Mouse (Mus musculus) MEL (cell line): ENCODE measurements around the gene Fos. TPM values are rescaled to one million over a fixed set of nuclear protein-coding genes. Genes with fewer than 3 reads are reported as not detected.

Source experiments
- DNase-seq: peaks from one replicate; pipeline ENCODE4 v3.0.0; 2011; ENCODE audit warnings: low read depth, low spot score
- H3K27ac ChIP-seq: 2 replicates; pipeline ENCODE4 v1.5.1; 2012; ENCODE audit warnings: low read depth, mild to moderate bottlenecking, control low read depth, low read length, moderate library complexity; ENCODE audit not compliant: control insufficient read depth
- H3K27me3 ChIP-seq, 2 experiments: fragments of 150-350 bp in 1 of 2; sonication (generic) in 1 of 2; 2 replicates each; pipeline ENCODE4 v1.6.1; 2012; ENCODE audit warnings: low read length in 2 of 2, mild to moderate bottlenecking in 2 of 2, improper control_type of control experiment in 1 of 2, moderate library complexity in 1 of 2; ENCODE audit not compliant: insufficient read depth in 2 of 2, control insufficient read depth in 1 of 2
- H3K36me3 ChIP-seq, 2 experiments: 2 replicates each; pipeline ENCODE4 v1.6.1; 2012 to 2014; ENCODE audit warnings: low read length in 2 of 2, improper control_type of control experiment in 1 of 2, inconsistent platforms in 1 of 2, mild to moderate bottlenecking in 1 of 2; ENCODE audit not compliant: insufficient read depth in 2 of 2, control insufficient read depth in 1 of 2
- H3K4me1 ChIP-seq, 2 experiments: fragments of 150-350 bp in 1 of 2; sonication (generic) in 1 of 2; 2 replicates each; pipeline ENCODE4 v1.6.1; 2012; ENCODE audit warnings: low read length in 2 of 2, improper control_type of control experiment in 1 of 2, mild to moderate bottlenecking in 1 of 2; ENCODE audit not compliant: insufficient read depth in 2 of 2, control insufficient read depth in 1 of 2
- H3K4me3 ChIP-seq, 2 experiments: fragments of 150-350 bp in 1 of 2; sonication (generic) in 1 of 2; 2 replicates each; pipeline ENCODE4 v1.5.1; 2012; ENCODE audit warnings: low read depth in 2 of 2, low read length in 2 of 2, mild to moderate bottlenecking in 2 of 2, moderate library complexity in 2 of 2, control low read depth in 1 of 2, improper control_type of control experiment in 1 of 2; ENCODE audit not compliant: control insufficient read depth in 1 of 2, insufficient read depth in 1 of 2
- H3K79me2 ChIP-seq: 2 replicates; pipeline ENCODE4 v1.6.1; 2012; ENCODE audit warnings: mild to moderate bottlenecking, low read length, moderate library complexity; ENCODE audit not compliant: control insufficient read depth, poor library complexity, insufficient read depth
- H3K9ac ChIP-seq: 2 replicates; pipeline ENCODE4 v1.6.1; 2012; ENCODE audit warnings: low read depth, mild to moderate bottlenecking, control low read depth, low read length, moderate library complexity; ENCODE audit not compliant: control insufficient read depth, poor library complexity, severe bottlenecking
- H3K9me3 ChIP-seq: fragments of 150-350 bp; sonication (generic); replicated peaks from 2 replicates; pipeline ENCODE4 v1.6.1; 2012; ENCODE audit warnings: mild to moderate bottlenecking, low read length, improper control_type of control experiment, moderate library complexity; ENCODE audit not compliant: insufficient read depth
- CHD1 ChIP-seq: IDR thresholded peaks from 2 replicates; pipeline ENCODE4 v1.6.1; 2012; ENCODE audit warnings: low read depth, mild to moderate bottlenecking, inconsistent platforms, low read length, improper control_type of control experiment
- CTCF ChIP-seq, 3 experiments: IDR thresholded peaks in 2 of 3; conservative IDR thresholded peaks in 1 of 3; 2 replicates each; pipeline ENCODE4 v1.5.1; 2011 to 2012; ENCODE audit warnings: low read length in 3 of 3, low read depth in 2 of 3, mild to moderate bottlenecking in 2 of 3, improper control_type of control experiment in 1 of 3, inconsistent platforms in 1 of 3, mixed read lengths in 1 of 3, moderate library complexity in 1 of 3; ENCODE audit not compliant: control insufficient read depth in 1 of 3, insufficient read depth in 1 of 3, poor library complexity in 1 of 3, severe bottlenecking in 1 of 3
- E2F4 ChIP-seq: IDR thresholded peaks from 2 replicates; pipeline ENCODE4 v1.6.1; 2011; ENCODE audit warnings: low read depth, low read length, improper control_type of control experiment, borderline replicate concordance
- GABPA ChIP-seq: IDR thresholded peaks from 2 replicates; pipeline ENCODE4 v1.6.1; 2012; ENCODE audit warnings: low read depth, mild to moderate bottlenecking, inconsistent platforms, low read length, improper control_type of control experiment, moderate library complexity
- HCFC1 ChIP-seq: IDR thresholded peaks from 2 replicates; pipeline ENCODE4 v1.6.1; 2012; ENCODE audit warnings: low read depth, mild to moderate bottlenecking, inconsistent platforms, low read length, improper control_type of control experiment, moderate library complexity
- JUND ChIP-seq: IDR thresholded peaks from 2 replicates; pipeline ENCODE4 v1.6.1; 2011; ENCODE audit warnings: low read depth, mild to moderate bottlenecking, improper control_type of control experiment, low read length
- KAT2A ChIP-seq: conservative IDR thresholded peaks from 2 replicates; pipeline ENCODE4 v1.6.1; 2012; ENCODE audit warnings: low read depth, low read length, improper control_type of control experiment, inconsistent platforms
- MAFK ChIP-seq: IDR thresholded peaks from 2 replicates; pipeline ENCODE4 v1.6.1; 2011; ENCODE audit warnings: low read depth, mild to moderate bottlenecking, low read length, improper control_type of control experiment, borderline replicate concordance
- MAZ ChIP-seq: IDR thresholded peaks from 2 replicates; pipeline ENCODE4 v1.6.1; 2012; ENCODE audit warnings: low read depth, mild to moderate bottlenecking, inconsistent platforms, low read length, improper control_type of control experiment
- MEF2A ChIP-seq: IDR thresholded peaks from 2 replicates; pipeline ENCODE4 v1.6.1; 2014; ENCODE audit warnings: low read depth, mild to moderate bottlenecking, inconsistent platforms, low read length, improper control_type of control experiment; ENCODE audit not compliant: poor library complexity, insufficient replicate concordance, severe bottlenecking; ENCODE audit errors: extremely low read depth
- NRF1 ChIP-seq: IDR thresholded peaks from 2 replicates; pipeline ENCODE4 v1.6.1; 2014; ENCODE audit warnings: low read depth, mild to moderate bottlenecking, inconsistent platforms, low read length, improper control_type of control experiment, moderate library complexity; ENCODE audit not compliant: poor library complexity, insufficient read depth, severe bottlenecking
- POLR2A ChIP-seq, 2 experiments: IDR thresholded peaks; 2 replicates each; pipeline ENCODE4 v1.6.1; 2011 to 2012; ENCODE audit warnings: low read length in 2 of 2, mild to moderate bottlenecking in 2 of 2, control low read depth in 1 of 2, improper control_type of control experiment in 1 of 2, low read depth in 1 of 2, moderate library complexity in 1 of 2; ENCODE audit not compliant: control insufficient read depth in 1 of 2, insufficient read depth in 1 of 2, poor library complexity in 1 of 2
- POLR2AphosphoS2 ChIP-seq: IDR thresholded peaks from 2 replicates; pipeline ENCODE4 v1.6.1; 2011; ENCODE audit warnings: low read length, improper control_type of control experiment
- RAD21 ChIP-seq: IDR thresholded peaks from 2 replicates; pipeline ENCODE4 v1.6.1; 2011; ENCODE audit warnings: mild to moderate bottlenecking, low read depth, low read length, improper control_type of control experiment
- TAL1 ChIP-seq: IDR thresholded peaks from 2 replicates; pipeline ENCODE4 v1.6.1; 2012; ENCODE audit warnings: mild to moderate bottlenecking, inconsistent platforms, low read length, moderate library complexity, mixed read lengths
- TBP ChIP-seq: IDR thresholded peaks from 2 replicates; pipeline ENCODE4 v1.8.0; 2011; ENCODE audit warnings: low read depth, low read length, improper control_type of control experiment
- TCF12 ChIP-seq: IDR thresholded peaks from 2 replicates; pipeline ENCODE4 v1.6.1; 2014; ENCODE audit warnings: low read depth, mild to moderate bottlenecking, inconsistent platforms, low read length, improper control_type of control experiment, moderate library complexity
- UBTF ChIP-seq: IDR thresholded peaks from 2 replicates; pipeline ENCODE4 v1.6.1; 2012; ENCODE audit warnings: low read depth, mild to moderate bottlenecking, inconsistent platforms, low read length, improper control_type of control experiment, moderate library complexity, borderline replicate concordance; ENCODE audit not compliant: insufficient read depth
- USF1 ChIP-seq: IDR thresholded peaks from 2 replicates; pipeline ENCODE4 v1.6.1; 2014; ENCODE audit warnings: low read depth, mild to moderate bottlenecking, inconsistent platforms, low read length, improper control_type of control experiment, moderate library complexity
- USF2 ChIP-seq, 2 experiments: IDR thresholded peaks; 2 replicates each; pipeline ENCODE4 v1.6.1; 2011 to 2012; ENCODE audit warnings: improper control_type of control experiment in 2 of 2, low read length in 2 of 2, borderline replicate concordance in 1 of 2, inconsistent platforms in 1 of 2, low read depth in 1 of 2, mild to moderate bottlenecking in 1 of 2; ENCODE audit not compliant: insufficient read depth in 1 of 2
- ZC3H11A ChIP-seq: IDR thresholded peaks from 2 replicates; pipeline ENCODE4 v1.6.1; 2012; ENCODE audit warnings: low read depth, mild to moderate bottlenecking, inconsistent platforms, low read length, improper control_type of control experiment
- ZMIZ1 ChIP-seq: IDR thresholded peaks from 2 replicates; pipeline ENCODE4 v1.6.1; 2012; ENCODE audit warnings: low read depth, mild to moderate bottlenecking, inconsistent platforms, low read length, improper control_type of control experiment, moderate library complexity
- polyA plus RNA-seq, 2 experiments: library from polyadenylated mRNA; stranded (reverse) in 1 of 2; unstranded in 1 of 2; fragments of >175 nt in 1 of 2; fragments of >200 nt in 1 of 2; gene quantifications; 2 replicates each; pipeline versions ENCODE4 v1.2.1 to v1.2.4; 2012; ENCODE audit warnings: low replicate concordance in 2 of 2, low read depth in 1 of 2; ENCODE audit not compliant: insufficient read length in 2 of 2, insufficient read depth in 1 of 2, missing spikeins in 1 of 2
- total RNA-seq: library from RNA; depleted of rRNA; stranded (reverse); fragments of 300-350 nt; gene quantifications from 2 replicates; pipeline ENCODE4 v1.2.3, GENCODE M21; 2012

The Fos gene
- total and polyA plus RNA-seq, 3 experiments = 0.81 to 1.4 TPM; not detected in 1

DNA sequence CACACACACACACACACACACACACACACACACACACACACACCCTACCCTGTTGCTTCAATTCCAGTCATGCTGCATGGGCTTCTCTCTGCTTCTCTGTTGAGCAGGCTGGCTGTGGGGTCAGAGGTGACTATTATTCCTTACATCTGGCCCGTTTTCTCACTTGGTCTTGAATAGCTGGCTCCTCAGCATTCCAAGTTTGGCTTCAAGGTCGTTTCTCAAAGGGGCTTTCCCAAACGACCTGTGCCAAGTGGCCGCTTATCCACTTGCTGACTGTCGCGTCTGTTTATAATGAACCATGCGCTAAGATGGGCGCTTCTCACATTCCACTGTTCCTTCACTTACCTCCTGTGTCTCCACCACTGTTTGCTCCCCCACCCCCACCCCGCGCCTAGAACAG, 47.6 kb upstream of the Fos start:
- peaks cover 0 to 2% of the 10 kb centered on the region in 2 experiments; a peak in 2 of 4 replicates for H3K27me3 ChIP-seq
- TF ChIP-seq POLR2AphosphoS2 = no peak
- TF ChIP-seq JUND = no peak
- TF ChIP-seq USF1 = no peak
- no peak for TF ChIP-seq POLR2A (IDR thresholded peaks at IDR 0.05; ENCODE audit: control insufficient read depth in 1 of 2, insufficient read depth in 1 of 2, low read depth in 1 of 2, low read length in 2 of 2, poor library complexity in 1 of 2)
- TF ChIP-seq KAT2A = no peak
- no peak for TF ChIP-seq TBP
- no peak for TF ChIP-seq CTCF (IDR thresholded peaks at IDR 0.05 in 2 of 3, conservative IDR thresholded peaks at IDR 0.05 in 1 of 3; ENCODE audit: control insufficient read depth in 1 of 3, insufficient read depth in 1 of 3, low read depth in 2 of 3, low read length in 3 of 3, poor library complexity in 1 of 3, severe bottlenecking in 1 of 3)
- no peak for TF ChIP-seq MEF2A
- TF ChIP-seq TAL1 = no peak
- TF ChIP-seq ZC3H11A = no peak
- TF ChIP-seq NRF1 = no peak
- TF ChIP-seq USF2 (IDR thresholded peaks at IDR 0.05; ENCODE audit: borderline replicate concordance in 1 of 2, insufficient read depth in 1 of 2, low read depth in 1 of 2, low read length in 2 of 2) = no peak
- TF ChIP-seq MAZ = no peak
- no peak for TF ChIP-seq E2F4
- TF ChIP-seq, all 39 proteins: peak for 0
- Histone ChIP-seq H3K4me3 (no peak overlapping the region), H3K9me3 (no peaks in the 10 kb centered on the region), H3K4me1 (peaks cover 0 to 4% of the 10 kb centered on the region in 2 experiments; a peak in 2 of 4 replicates), H3K9ac (no peak overlapping the region), H3K79me2 (no peaks in the 10 kb centered on the region), H3K36me3 (no peaks in the 10 kb centered on the region), H3K27ac (no peak overlapping the region)
- DNase-seq = no peak

DNA sequence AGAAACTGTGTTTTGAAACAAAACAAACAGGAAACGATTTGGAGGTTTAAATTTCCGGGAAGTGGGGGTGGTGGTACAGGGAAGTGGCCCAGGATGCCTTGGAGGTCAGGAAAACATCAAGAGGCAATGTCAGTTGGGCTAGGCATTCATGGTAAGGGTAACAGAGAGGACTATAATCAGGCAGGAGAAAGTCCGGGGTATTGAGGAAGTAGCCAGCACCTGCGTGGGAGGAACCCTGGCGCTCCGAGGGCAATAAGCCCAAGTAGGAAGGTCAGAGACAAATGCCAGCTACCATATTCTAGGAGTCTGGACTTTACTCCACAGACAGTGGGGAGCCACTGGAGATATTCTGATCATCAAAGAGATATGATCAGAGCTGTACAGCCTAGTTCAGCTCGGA, 45.9 kb upstream of the Fos start:
- H3K36me3 ChIP-seq = no peaks in the 10 kb centered on the region
- TF ChIP-seq HCFC1 (no peak), TCF12 (no peak), GABPA (no peak), NRF1 (no peak), ZC3H11A (no peak), CHD1 (no peak), ZMIZ1 (no peak), USF2 (IDR thresholded peaks at IDR 0.05; ENCODE audit: borderline replicate concordance in 1 of 2, insufficient read depth in 1 of 2, low read depth in 1 of 2, low read length in 2 of 2) (no peak), UBTF (no peak), RAD21 (no peak), TAL1 (no peak), MAFK (no peak)
- TF ChIP-seq, all 39 proteins: peak for 0
- H3K79me2 ChIP-seq = no peaks in the 10 kb centered on the region
- H3K27ac ChIP-seq = no peak overlapping the region
- no peaks in the 10 kb centered on the region; a peak in 1 of 4 replicates for H3K27me3 ChIP-seq
- no peaks in the 10 kb centered on the region for H3K9me3 ChIP-seq
- DNase-seq = peak; percentile 14
- no peak overlapping the region for H3K9ac ChIP-seq
- peaks cover 0 to 4% of the 10 kb centered on the region in 2 experiments; a peak in 2 of 4 replicates for H3K4me1 ChIP-seq
- H3K4me3 ChIP-seq = no peak overlapping the region
